Mouse (Mus musculus) right cerebral cortex, postnatal 4 days (tissue): Measurements from ENCODE around the gene Ypel3.
"Not testable (repeated sequence)": the region's sequence is repeated elsewhere in the genome, so short reads cannot be mapped to it uniquely, and the experiment has no call there.

Experiments
- DNase-seq: peaks from one replicate; pipeline ENCODE4 v3.0.0-alpha.2; 2022

The Ypel3 gene

DNA sequence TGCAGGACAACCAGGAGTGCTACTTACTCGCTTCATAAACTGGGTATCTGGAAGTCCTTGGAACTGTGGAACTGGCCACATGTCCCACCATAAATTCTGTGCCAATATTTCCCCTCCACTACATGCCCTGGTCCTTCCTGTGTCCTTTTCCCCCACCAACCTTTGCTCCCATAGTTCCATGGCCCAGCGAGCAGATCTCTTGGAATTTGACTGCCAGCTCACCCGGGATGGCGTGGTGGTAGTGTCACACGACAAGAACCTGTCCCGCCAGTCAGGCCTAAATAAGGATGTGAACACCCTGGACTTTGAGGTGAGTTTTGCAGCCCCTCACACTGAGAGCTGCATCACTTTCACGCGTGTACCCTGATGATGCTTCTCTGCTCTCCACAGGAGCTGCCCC, 9.8 kb upstream of the Ypel3 start:
- DNase-seq = no peak

DNA sequence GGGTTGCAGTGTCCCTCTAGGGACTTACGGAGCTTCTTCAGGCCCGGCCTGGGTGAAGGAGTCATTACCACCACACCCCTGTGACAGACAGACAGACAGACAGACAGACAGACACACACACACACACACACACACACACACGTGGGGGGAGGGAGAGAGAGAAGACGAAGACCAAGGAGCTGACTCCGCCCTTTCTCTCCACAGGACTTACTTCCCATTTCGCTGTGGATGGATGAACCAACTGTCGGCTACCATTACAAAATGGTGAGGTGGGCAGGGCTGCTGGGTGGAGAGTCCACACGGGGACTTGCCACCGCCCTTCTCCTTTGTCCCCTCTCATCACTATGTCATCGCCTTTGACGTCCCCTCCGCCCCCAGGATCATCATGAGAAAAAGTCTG, 6.0 kb upstream of the Ypel3 start:
- no peak for DNase-seq

DNA sequence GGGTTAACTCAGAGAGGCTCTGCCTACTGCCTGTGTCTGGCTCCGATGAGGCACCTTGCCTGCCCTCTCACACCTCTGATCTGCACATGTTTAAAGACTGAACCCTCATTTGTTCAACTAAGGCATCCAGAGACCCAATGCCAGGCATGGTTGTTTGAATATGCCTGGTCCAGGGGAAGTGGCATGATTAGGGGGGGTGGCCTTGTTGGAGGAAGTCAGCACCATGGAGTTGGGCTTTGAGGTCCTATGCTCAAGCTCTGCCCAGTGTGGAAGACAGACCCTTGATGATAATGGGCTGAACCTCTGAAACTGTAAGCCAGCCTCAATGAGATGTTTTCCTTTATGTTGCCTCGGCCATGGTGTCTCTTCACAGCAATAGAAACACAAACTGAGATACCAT, 3.4 kb upstream of the Ypel3 start:
- no peak for DNase-seq

DNA sequence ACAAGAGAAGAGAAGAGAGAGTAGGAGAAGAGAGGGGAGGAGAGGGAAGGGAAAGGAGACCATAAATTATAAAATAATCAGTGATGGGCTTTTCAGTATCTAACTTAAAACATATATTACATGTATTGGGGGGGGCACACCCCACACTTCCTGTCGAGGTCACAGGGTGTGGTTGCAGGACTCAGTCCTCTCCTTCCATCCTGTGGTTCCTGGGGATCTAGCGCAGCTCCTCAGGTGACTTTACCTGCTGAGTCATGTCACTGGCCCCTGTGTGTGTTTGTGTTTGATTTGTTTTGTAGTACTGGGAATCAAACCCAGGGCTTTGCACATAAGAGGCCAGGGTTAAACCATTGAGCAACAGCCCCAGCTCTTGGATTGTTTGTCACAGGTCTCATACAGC, 2.3 kb upstream of the Ypel3 start:
- no peak for DNase-seq

DNA sequence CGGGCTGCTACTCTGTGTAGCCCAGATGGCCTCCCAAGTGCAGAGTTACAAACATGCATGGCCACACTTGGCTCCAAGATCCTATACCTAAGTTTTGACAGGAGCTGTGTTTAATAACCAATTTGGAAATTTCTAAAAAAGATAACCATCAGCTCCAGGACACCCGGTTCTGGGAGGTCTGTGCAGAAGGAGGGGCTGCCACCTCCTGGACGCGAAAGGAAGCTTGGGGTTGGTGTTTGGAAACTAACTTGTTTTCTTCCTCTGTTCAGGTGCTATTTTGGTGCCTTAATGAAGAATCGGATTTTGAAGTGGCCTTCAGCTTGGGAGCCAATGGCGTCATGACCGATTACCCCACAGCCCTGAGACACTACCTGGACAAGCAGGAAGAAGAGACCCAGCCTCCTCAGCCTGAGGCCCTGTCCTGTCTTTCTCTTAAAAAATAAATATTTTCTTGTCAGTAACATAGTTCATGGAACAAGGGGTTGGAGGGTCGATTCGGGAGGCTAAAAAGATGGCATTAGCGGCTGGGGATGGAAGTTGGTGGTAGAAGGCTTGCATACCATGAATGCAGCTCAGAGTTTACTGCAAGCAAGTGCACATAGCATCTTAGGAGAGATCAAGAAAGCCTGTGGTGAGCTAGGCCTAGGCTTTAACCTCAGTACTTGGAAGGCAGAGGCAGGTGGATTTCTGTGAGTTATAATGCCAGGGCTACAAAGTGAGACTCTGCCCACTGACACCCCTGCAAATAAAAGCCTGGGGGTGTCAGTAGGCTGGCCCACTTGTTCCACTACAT, 1.4 kb upstream of the Ypel3 start:
- DNase-seq = no peak

DNA sequence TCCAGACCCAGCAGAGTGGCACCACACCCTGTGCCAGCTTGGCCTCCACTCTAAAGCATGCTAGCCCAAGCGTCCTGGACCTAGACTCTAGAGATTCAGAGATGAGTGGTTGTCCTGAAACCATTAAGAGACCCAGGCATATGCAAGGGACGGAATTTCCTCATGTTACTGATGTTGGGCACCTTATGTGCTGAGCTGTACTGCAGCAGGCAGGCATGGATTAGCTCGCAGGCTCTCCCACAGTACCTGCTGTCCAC, 849 bp upstream of the Ypel3 start:
- no peak for DNase-seq

DNA sequence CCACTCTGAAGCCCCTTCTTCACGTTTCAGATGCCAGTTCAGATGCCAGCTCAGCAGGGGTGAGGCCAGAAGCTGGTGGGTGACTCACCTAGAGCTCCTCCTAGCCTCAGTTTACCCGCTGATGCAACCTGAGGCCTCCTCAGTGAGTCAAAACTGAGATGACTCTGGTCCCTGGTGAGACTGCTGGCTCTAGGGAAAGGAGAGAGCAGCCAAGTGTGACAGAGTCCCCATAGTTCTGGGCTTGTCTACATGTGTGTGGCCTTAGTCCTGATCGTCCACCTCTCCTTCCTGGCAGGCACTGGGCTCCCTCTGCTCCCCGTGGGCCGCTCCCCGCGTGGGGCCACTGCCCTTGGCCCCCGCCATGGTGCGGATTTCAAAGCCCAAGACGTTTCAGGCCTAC, 721 bp downstream of the Ypel3 start:
- no peak for DNase-seq

DNA sequence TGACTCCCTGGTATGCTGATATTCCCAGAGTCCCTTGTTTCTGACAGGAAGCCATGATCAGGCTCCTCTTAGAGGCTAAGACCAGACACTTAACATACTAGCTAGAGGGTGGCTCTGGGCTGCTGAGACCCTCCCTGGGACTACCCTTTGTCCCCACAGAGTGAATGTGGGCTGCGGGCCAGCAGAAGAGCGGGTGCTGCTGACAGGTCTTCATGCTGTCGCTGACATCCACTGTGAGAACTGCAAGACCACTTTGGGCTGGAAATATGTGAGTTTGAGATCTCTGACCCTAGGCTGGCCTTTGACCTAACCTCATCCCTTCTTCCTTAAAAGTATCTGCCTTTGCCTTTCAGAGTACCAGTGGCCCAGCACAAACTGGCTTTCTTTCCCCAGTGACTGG, 1.4 kb downstream of the Ypel3 start:
- DNase-seq = no peak

DNA sequence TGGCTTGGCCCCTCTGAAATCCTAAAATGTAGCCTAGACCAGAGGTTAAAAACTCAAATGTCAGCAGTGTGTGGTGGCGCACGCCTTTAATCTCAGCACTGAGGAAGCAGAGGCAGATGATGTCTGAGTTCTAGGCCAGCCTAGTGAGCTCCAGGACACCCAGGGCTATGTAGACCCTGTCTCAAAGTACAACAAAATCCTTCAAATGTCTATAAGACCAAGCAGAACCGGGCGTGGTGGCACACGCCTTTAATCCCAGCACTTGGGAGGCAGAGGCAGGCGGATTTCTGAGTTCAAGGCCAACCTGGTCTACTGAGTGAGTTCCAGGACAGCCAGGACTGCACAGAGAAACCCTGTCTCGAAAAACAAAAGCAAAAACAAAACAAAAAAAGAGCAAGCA, 2.3 kb downstream of the Ypel3 start:
- DNase-seq = not testable (repeated sequence)

DNA sequence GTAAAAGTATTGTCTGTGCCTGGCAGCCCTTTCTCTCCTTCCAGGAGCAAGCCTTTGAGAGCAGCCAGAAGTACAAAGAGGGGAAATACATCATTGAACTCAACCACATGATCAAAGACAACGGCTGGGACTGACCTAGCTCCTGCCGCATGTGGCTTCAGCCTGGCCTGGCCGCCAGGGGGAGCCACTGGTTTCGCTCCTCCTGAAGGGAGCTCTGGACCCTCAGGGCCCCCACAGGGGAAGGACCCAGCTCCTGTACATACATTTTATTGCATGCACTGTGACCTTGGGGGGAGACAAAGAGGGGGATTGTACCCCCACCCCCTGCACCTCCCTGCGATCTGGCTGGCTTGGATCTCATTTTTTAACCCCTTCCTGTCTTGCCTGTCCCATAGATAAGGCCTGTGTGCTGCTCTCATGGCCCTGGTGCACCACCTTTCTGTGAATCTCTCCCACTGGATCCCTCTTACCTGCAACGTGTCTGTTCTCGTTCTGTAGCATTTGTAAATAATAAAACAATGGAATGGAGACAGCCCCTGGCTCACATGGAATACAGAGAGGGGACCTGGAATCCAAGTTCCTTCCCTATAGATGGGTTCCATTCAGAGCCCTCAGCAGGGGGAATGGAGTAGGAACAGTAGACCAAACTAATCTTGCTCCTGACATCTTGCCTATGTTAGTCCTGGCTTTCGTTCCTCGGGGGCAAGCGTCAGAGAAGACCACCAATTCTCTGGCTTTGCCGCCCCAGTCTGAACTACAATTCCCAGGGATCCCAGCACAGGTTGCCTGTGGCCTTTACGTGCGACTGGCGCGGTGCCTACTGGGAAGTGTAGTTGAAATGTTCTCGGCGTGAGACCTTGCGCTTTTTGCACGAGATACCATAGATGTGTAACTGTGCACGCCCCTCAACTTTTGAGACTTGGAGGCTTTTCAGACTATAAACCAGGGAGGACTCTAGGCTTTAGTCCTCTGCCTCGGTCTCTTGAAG, 3.5 kb downstream of the Ypel3 start:
- peak; percentile 96 for DNase-seq

DNA sequence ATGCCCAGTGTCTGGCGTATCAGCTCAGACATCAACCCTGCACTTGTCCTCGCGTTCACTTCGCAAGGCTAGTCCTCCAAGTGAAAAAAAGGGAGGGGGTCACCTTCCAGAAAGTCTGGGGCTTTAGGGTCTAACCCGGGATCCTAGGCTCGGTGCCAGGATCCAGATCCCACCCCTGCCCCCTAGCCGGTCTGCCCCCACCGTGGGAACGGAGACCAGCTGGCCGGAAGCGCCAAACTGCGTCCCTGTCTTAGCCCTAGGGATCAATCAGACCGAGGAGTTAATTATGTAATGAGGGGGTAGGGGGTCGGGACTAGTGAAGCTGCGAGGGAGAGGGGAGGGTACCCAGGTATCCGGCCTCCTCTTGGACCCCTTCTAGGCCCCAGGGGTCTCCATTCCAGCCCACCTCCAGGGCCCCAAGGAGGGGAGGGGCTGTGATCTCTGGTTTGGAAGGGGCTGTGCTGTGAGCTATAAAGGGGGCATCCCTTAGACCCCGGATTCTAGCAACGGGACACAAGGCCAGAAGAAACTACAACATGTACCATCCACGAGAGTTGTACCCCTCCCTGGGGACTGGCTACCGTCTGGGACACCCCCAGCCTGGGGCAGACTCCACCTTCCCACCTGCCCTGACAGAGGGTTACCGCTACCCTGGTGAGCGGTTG, 4.3 kb downstream of the Ypel3 start, which contains the start of gene Tbx6:
Tbx6 (plus strand) TSS at position 513 of the 665 bp plus-strand sequence.
- no peak for DNase-seq

DNA sequence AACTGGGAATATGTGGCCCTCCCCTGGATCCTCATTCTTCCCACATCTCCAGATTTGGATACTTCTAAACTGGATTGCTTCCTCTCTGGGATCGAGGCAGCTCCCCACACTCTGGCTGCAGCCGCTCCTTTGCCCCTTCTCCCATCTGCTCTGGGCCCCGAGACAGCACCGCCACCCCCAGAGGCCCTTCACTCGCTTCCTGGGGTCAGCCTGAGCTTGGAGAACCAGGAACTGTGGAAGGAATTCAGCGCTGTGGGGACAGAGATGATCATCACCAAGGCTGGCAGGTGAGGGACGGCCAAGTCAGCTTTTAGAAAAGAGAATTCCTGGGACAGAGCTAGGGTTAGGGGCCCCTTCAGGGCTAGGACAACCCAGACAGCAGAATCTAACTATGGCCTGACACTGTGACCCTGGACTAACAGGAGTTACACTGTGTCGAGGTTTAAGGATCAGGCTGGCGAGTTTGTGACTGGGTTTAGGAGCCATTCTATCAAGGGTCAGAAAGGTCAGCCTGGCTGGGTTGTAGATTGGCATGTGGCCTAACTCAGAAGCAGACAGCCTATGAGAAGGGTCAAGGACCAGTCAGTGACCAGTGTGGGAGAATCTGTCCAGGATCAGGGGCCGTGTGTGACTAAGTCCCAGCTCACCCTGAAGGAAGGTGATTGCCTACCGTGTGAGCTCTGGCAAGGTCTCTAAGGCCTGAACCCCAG, 5.1 kb downstream of the Ypel3 start:
- no peak for DNase-seq

DNA sequence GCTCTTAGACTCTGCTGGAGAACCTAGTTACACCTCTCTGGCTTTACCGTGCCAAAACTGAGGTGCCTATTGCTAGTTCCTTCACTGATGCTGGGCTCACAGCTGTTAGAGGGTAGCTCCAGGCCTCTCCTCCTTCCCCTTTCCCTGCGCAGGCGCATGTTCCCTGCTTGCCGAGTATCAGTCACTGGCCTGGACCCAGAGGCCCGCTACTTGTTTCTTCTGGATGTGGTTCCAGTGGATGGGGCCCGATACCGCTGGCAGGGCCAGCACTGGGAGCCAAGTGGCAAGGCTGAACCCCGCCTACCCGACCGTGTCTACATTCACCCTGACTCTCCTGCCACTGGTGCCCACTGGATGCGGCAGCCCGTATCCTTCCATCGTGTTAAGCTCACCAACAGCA, 5.9 kb downstream of the Ypel3 start:
- DNase-seq = no peak

DNA sequence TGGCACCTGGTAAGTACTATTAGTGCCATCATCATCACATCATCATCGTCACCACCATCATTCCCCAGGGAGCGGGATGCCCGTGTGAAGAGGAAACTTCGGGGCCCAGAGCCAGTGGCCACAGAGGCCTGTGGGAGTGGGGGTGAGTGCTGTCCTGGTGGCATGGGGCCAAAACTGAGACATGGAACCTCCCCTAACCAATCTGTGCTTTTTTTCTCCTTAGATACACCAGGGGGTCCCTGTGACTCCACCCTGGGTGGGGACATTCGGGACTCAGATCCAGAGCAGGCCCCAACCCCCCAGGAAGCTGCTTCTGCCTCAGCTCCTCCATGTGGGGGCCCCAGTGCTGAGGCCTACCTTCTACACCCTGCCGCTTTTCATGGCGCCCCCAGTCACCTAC, 7.7 kb downstream of the Ypel3 start:
- no peak for DNase-seq

DNA sequence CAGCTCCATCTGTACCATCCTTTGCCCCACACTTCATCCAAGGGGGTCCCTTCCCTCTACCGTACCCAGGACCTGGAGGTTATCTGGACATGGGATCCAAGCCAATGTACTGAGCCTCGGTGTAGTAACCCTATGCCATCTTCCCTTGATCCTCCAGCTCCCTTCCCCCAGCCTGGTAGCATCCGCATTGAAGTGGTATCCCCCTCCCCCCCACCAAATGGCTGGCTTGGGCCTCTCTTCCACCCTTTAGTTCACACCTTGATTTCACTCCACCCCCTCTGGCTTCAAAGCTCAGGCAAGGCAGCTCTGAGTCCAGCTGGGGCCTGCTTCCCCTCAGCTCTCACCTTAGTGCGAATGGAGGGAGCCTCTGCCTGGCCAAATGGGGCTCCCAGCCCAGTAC, 8.3 kb downstream of the Ypel3 start:
- DNase-seq = no peak

DNA sequence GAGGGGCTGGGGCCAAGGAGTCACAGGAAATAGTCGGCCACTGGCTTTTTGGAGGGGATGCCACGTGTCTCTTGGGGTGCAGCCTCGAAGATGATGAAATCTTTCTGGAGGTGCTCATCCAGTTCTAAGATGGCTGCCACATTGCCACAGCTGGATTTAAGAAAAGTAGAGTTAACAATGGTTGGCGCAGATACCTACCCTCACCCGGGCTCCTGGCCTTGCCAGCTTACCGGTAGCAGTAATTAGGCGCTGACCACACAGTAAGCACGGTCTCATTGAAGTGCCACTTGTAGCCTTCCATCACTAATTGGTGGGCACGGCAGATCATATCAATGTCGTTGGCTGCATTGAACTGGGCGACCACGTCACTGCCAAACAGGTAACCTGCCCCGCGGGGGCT, 9.4 kb downstream of the Ypel3 start:
- DNase-seq = no peak

DNA sequence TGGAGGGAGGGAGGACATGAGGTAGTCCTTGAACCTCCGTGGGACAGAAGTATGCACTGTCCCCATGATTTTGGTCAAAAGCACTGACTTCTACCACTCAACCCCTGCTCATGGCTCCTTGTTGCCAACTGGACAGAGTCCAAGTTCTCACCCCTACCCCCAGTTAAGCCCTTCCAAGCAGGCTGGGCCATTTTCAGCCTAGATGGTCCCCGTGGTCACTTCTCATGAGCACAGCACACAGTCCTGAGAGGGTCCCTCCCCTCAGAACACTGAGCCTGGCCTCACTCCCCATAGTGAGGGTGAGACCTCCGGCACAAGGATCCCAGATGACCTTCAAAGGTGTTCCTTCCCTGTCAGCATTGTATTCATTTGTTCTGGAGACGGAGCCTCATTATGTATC, 12.4 kb downstream of the Ypel3 start:
- DNase-seq = no peak

DNA sequence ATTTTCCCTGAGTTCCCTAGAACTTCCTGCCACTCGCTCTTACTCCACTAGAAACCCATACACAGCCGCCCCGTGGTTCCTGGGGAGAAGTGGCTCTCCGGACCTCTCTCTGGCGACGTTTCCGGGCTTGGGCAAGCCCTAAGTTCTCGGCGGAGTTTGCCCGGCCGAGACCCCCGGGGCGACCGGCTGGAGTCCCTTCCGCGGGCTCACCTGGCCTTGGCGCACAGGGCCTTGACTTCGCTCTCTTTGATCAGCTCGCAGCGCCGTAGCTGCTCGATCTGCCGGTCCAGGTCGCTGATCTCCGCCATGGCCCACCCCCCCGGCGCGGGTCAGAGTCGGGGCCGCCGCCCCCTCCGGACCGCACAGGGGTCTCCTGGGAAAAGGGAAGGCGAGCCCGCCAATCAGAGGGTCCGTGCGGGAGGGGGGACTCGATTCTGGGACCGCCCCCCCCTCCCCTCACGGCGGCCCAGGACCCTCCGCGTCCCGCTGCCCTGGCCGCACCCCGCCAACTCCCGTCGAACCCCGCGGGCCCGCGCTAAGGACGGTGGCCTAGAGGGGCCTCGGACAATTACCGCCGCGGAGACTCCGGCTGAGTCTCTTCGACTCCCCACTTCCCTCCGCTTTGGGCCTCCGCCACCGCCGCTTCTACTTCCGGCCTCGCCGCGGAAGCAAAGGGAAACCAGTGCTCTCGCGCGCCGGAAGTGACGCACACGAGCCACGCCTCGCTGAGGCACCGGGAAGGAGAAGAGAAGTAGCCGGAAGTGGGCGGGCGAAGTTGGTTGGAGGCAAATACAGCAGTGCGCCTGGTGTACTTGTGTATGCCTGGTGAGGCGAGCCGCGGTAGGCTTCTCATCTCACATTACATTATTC, 15.3 kb downstream of the Ypel3 start, which contains the start of gene Ppp4c:
Ppp4c (minus strand) TSS at position 646 of the 870 bp plus-strand sequence.
- peak; percentile 96 for DNase-seq

DNA sequence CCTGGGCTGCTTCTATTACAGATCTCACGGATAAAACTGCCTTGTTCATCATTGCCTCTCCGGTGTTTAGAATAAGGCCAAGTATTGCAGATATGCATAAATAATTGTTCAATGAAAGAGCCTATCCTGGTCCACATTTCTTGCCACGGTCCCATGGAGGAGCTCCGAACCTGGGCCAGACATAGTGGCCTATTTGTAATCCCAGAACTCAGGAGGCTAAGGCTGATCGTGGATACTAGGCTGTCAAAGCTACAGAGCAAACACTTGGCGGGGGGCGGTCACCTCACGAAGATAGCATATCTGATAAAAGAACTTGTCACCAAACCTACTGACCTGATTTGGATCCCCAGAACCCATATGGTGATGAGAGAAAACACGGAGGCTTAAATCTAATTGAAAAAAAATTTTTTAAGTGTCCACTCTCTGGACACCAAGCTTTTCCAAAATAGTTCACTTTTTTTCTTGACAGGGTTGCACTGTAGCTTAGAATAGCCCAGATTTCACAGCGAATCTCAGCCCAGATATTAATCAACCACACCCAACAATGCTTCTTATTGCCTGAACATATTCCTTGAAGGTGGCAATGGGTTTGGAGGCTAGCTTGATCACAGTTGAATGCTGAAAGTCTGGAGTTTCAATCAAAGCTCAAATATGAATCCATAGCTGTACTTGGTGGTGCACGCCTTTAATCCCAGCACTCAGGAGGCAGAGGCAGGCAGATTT, 16.1 kb downstream of the Ypel3 start:
- DNase-seq = no peak

DNA sequence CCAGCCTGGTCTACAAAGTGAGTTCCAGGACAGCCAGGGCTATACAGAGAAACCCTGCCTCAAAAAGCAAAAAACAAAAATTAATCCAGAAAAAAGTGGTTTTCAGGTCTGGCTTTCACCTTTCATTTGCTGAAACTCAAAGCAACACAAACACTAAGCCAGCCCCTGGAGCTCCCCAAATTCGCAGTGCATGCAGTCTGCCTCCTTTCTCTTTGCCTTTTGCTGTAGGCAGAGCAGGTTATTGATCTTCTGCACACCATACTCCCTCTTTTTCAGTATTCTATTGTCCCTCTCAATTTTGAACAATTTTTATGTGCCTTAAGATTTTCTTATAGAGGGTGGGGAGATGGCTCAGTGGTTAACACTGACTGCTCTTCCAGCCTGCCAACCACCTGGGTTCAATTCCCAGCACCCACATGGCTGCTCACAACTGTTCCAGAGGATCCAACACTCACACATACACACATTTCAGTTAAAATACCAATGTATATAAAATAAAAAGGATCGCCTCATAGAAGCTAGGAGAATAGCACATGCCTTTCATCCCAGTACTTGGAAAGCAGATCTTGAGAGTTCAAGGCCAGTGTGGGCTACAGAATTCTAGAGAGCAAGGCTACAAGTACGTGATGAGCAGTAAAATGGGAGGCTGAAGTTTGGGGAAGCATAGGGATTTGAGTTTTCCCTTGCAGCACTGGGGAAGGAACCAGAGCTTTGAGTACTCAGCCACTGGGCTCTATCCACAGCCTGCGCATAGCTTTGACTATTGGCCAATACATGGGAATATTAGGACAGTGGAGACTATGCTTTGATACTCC, 16.9 kb downstream of the Ypel3 start:
- no peak for DNase-seq

DNA sequence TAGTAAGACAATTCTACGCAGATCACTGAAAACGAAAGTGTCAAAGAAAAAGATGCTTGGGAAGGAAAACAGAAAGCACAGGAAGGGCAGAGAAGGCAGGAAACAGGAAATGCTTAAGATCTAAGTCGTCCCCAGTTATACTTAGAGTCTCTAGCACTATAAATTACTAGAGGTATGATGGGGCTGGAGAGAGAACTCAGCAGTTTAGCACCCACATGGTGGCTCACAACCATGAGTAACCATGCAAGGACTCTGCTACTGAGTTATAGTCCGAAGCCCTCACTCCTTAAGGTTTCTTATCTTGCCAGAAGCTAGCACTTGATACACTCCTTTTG, 17.5 kb downstream of the Ypel3 start:
- DNase-seq = no peak
